Mouse (Mus musculus) megakaryocyte, embryonic 14.5 days (primary cell): ENCODE data around the gene Endou. TPM values are rescaled to one million over a fixed set of nuclear protein-coding genes. Genes with fewer than 3 reads are reported as not detected.

ENCODE experiments used
- H3K27me3 ChIP-seq: replicated peaks from 2 replicates; pipeline ENCODE3; 2012; ENCODE audit warnings: inconsistent platforms
- H3K36me3 ChIP-seq: replicated peaks from 2 replicates; pipeline ENCODE3; 2012; ENCODE audit warnings: low read length, inconsistent platforms, mixed read lengths
- H3K4me1 ChIP-seq: 2 replicates; pipeline ENCODE4 v1.6.1; 2012; ENCODE audit warnings: inconsistent platforms
- H3K4me3 ChIP-seq: replicated peaks from 2 replicates; pipeline ENCODE3; 2012; ENCODE audit warnings: moderate library complexity, mild to moderate bottlenecking, inconsistent platforms
- H3K9me3 ChIP-seq: 2 replicates; pipeline ENCODE4 v1.6.1; 2012; ENCODE audit warnings: inconsistent platforms
- FLI1 ChIP-seq: IDR thresholded peaks from 2 replicates; pipeline ENCODE4 v1.6.1; 2012; ENCODE audit warnings: low read length, inconsistent platforms, mixed read lengths
- GATA1 ChIP-seq: IDR thresholded peaks from 3 replicates; pipeline ENCODE4 v1.6.1; 2012; ENCODE audit warnings: mixed read lengths, low read length, inconsistent platforms, borderline replicate concordance
- polyA plus RNA-seq: library from polyadenylated mRNA; stranded (reverse); fragments of >175 nt; gene quantifications from 2 replicates; pipeline ENCODE4 v1.2.3, GENCODE M21; 2012; ENCODE audit warnings: low replicate concordance; ENCODE audit not compliant: insufficient read depth

The Endou gene
- polyA plus RNA-seq, 1 experiment = 0.09 TPM

DNA sequence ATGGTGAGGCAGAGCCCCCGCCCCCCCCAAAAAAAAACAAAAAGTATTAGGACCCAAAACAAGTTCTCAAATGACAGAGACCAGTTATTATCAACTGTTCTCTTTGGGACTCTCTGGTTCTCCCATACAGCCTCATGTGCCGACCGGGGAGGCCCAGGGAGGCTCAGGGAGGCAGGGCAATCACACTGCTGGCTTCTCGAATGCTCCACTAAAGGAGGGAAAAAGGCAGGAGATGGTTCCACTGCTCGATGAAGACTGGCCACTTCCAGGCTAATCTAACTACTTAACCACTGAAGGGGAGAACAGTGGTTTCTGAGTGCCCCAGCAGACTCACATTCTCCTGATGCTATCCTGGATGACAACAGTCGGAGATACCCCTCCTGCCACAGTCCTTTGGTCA lies 18.6 kb downstream of the Endou start:
- peaks cover 37% of the 10 kb centered on the region for H3K27me3 ChIP-seq
- H3K36me3 ChIP-seq = no peaks in the 10 kb centered on the region
- H3K9me3 ChIP-seq = no peaks in the 10 kb centered on the region
- peaks cover 12% of the 10 kb centered on the region for H3K4me1 ChIP-seq
- TF ChIP-seq FLI1 (no peak), GATA1 (no peak)
- no peak overlapping the region for H3K4me3 ChIP-seq

- H3K27me3 ChIP-seq = peaks cover 35% of the 10 kb centered on the region
- peaks cover 18% of the 10 kb centered on the region for H3K4me1 ChIP-seq
- no peaks in the 10 kb centered on the region for H3K36me3 ChIP-seq
- no peaks in the 10 kb centered on the region for H3K9me3 ChIP-seq
- TF ChIP-seq FLI1 (no peak), GATA1 (no peak)
- H3K4me3 ChIP-seq = no peak overlapping the region
These were observed 20.2 kb downstream of the Endou start for GRCm38 (mm10) chr15:97710906-97711305.

DNA sequence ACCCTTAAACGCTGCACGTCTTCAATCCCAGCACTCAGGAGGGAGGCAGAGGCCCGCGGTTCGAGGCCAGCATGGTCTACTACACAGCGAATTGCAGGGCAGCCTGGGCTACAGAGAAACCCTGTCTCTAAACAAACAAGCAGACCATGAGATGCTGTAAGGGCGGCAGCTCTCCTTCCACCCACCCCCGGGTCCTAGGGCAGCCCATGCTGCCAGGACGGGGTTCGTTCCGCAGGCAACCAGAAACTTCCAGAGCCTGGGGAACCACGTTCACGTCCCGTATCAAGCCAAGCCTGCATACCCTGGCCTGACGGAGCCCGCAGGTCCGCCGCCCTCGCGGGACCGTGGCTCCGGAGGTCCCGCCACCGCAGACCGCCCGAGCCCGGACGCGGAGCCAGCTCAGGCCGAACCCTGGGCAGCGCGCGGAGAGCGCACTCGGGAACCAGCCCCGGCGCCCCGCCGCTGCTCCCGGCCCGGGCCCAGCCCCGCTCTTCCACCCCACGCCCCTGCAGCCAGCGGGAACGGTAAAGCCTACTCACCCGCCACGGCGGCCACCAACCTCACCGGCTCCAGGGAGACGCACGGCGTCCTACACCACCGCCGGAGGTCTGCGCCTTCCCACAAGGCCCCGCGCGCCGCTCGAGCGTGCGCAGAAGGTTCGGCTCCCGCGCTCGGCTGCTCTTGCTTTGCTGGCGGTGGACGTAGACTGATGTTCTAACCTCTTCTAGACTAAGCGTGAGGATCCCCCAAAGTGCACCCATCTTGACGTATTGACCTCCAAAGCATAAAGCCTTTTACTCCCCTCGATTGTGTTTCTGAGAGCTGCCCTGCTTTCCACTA lies 25.7 kb downstream of the Endou start, which contains the start of gene Rpap3:
TSS of gene Rpap3 (minus strand) at position 615 of the 840 bp plus-strand sequence.
- peak within 1 kb of the TSS; percentile 96 for H3K4me3 ChIP-seq
- peaks cover 30% of the 10 kb centered on the region for H3K36me3 ChIP-seq
- H3K27me3 ChIP-seq = peaks cover 2% of the 10 kb centered on the region
- peaks cover 19% of the 10 kb centered on the region for H3K4me1 ChIP-seq
- H3K9me3 ChIP-seq = no peaks in the 10 kb centered on the region
- TF ChIP-seq GATA1 = no peak
- TF ChIP-seq FLI1 = no peak

- Histone ChIP-seq H3K27me3 (no peaks in the 10 kb centered on the region), H3K4me1 (no peaks in the 10 kb centered on the region), H3K9me3 (no peaks in the 10 kb centered on the region), H3K36me3 (peaks cover 95% of the 10 kb centered on the region), H3K4me3 (no peak overlapping the region)
- no peak for TF ChIP-seq GATA1
- no peak for TF ChIP-seq FLI1
These were observed 34.5 kb downstream of the Endou start for GRCm38 (mm10) chr15:97696616-97697015.

DNA sequence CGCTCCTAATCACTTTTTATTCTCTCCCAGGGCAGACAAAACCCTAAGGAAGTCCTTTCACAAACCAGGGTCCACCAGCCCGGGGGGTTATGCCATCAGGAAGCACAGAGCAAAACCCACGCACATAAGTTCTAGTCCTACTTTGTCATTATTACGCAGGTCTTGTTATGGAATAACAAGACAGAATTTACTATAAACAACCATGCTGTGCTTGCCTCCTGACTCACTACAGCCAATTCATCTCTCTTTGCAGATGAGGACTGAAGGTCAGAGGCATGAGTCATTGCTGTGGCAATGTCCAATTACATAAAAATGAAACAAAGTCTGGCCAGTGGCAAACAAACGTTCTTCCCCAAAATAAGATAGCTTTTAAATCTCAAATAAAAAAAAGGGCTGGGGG lies 37.7 kb downstream of the Endou start:
- Histone ChIP-seq H3K9me3 (no peaks in the 10 kb centered on the region), H3K36me3 (peaks cover 87% of the 10 kb centered on the region), H3K27me3 (no peaks in the 10 kb centered on the region), H3K4me3 (no peak overlapping the region), H3K4me1 (no peaks in the 10 kb centered on the region)
- TF ChIP-seq GATA1 (no peak), FLI1 (no peak)

DNA sequence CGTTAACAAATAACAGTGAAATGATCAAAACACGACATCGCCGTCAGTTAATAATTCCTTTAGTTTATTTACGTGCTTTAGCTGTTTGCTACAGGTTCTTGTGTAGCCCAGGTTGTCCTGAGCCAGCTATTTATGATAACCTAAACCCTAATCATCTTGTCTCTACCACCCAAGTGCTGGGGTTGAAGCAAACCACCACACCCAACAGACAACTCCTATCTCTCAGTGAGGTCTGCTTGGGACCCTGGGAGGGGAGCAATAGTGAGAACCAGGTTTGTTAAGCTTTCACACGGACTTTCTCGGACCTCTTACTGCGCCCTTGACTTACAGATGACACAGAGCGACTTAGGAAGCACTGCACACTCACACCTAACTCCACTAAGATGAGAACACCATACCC lies 47.0 kb downstream of the Endou start:
- H3K36me3 ChIP-seq = peaks cover 90% of the 10 kb centered on the region

DNA sequence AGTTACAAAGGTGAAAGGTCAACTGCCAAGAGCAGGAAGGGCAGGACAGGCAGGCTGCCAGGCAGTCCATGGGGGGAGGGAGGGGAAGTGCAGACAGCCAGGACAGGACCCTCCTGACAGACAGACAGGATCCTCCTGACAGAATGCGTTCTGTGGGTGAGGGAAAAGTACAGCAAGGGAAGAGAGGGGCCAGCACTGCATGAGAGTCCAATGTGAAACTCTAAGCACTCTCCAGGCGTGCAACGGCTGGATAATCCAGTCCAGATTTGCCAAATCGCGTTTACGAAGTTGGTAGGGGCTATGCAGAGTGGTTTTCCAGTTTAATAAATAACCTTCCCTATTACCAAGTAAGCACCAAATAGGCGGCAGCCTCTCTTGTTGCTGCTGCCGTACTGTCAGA lies 49.1 kb downstream of the Endou start:
- Histone ChIP-seq H3K4me1 (peaks cover 10% of the 10 kb centered on the region), H3K27me3 (no peaks in the 10 kb centered on the region), H3K4me3 (no peak overlapping the region), H3K36me3 (peaks cover 92% of the 10 kb centered on the region), H3K9me3 (no peaks in the 10 kb centered on the region)
- no peak for TF ChIP-seq FLI1
- no peak for TF ChIP-seq GATA1

More for the DNA sequence above, 47.0 kb downstream of the Endou start:
- Histone ChIP-seq H3K9me3 (no peaks in the 10 kb centered on the region), H3K4me3 (no peak overlapping the region), H3K27me3 (no peaks in the 10 kb centered on the region), H3K4me1 (peaks cover 15% of the 10 kb centered on the region)
- no peak for TF ChIP-seq GATA1
- no peak for TF ChIP-seq FLI1

GRCm38 (mm10) chr15:97679991-97680681 lies 51.0 kb downstream of the Endou start:
- H3K4me1 ChIP-seq = peaks cover 4% of the 10 kb centered on the region
- H3K36me3 ChIP-seq = peaks cover 92% of the 10 kb centered on the region
- no peaks in the 10 kb centered on the region for H3K27me3 ChIP-seq
- H3K4me3 ChIP-seq = no peak overlapping the region
- TF ChIP-seq FLI1 (no peak), GATA1 (no peak)
- H3K9me3 ChIP-seq = no peaks in the 10 kb centered on the region

DNA sequence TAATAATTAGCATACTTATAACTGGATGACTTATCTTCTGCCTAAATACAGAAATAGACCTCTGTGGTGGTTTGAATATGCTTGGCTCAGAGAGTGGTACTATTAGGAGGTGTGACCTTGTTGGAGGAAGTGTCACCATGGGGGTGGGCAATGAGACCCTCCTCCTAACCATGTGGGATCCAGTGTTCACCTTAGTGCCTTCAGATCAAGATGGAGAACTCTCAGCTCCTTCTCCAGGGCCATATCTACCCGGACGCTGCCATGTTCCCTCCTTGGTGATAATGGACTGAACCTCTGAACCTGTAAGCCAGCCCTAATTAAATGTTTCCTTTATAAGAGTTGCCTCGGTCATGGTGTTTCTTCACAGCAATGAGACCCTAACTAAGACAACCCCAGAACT lies 53.8 kb downstream of the Endou start:
- H3K9me3 ChIP-seq = peaks cover 3% of the 10 kb centered on the region; the same call in 1 of the 2 replicates
- TF ChIP-seq FLI1 (no peak), GATA1 (no peak)
- H3K36me3 ChIP-seq = peaks cover 88% of the 10 kb centered on the region
- H3K27me3 ChIP-seq = no peaks in the 10 kb centered on the region
- no peak overlapping the region for H3K4me3 ChIP-seq
- H3K4me1 ChIP-seq = peaks cover 4% of the 10 kb centered on the region

DNA sequence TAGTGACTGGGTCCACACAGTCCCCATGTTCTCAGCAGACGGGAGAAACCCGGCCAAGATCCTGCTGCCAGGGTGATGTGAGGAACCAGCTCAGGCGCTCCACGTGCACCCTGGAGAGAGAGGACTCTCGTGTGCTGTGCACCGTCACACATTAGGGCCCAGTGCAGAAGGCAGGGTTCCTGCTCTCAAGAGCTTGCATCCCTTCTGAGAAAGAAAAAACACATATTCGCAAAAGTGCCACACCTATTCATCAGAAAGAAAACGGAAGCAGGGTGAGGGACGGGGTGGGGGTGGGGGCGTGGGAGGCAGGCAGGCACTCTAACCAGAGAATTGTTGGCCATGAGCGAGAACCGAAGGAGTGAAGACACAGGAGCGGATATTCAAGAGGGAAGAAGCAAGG lies 55.2 kb downstream of the Endou start:
- Histone ChIP-seq H3K27me3 (no peaks in the 10 kb centered on the region), H3K36me3 (peaks cover 74% of the 10 kb centered on the region), H3K4me3 (no peak overlapping the region), H3K9me3 (peaks cover 3% of the 10 kb centered on the region; the same call in 1 of the 2 replicates), H3K4me1 (peaks cover 4% of the 10 kb centered on the region)
- TF ChIP-seq FLI1 = no peak
- no peak for TF ChIP-seq GATA1
